Mouse (Mus musculus): ENCODE data around the gene Zfp217.

DNA sequence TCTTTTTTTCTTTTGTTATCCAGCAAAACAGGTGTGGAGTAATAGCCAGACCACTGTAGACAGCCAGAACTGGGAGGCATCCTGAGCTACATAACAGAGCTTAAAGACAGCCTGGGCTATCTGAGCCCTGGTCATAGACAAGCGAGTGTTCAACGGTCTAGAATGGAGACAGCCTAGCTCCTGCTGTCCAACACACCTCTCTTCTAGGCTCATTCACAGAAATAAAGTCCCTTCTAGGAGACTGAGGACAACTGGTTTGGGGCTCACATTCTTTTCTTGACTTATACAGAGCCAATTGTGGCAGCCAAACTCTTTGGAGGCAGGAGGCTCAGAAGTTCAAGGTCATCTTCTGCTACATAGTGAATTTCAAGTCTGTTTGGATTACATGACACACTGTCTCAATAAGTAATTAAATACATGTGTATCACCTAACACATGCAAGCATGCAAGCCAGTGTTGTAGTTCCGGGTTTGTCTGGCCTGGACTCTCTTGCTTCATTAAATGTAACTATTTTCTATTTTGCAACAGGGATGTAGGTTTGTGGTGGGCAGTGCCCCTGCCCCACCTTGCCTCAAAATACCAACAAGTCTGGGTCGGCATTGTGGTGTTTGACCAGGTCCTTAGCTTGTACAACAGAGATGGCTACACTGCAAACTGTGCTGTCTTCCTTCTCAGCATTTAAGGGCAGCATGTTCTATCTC is 37.4 kb upstream of the Zfp217 start:
- TF ChIP-seq CTCF (IDR thresholded peaks at IDR 0.05; ENCODE audit: extremely low read depth, insufficient read depth, low read length) (no peak), POLR2A (IDR thresholded peaks at IDR 0.05; ENCODE audit: extremely low read depth, insufficient read depth, low read length) (no peak)

Data from cortical plate, adult 2 months (tissue).